Mouse (Mus musculus): ENCODE results near the gene Slc38a3. TPM values are rescaled to one million over a fixed set of nuclear protein-coding genes. Genes with fewer than 3 reads are reported as not detected.
A peak's percentile ranks its signal among the peaks of the same experiment; 100 is the strongest.

Gene Slc38a3
- polyA plus RNA-seq, 1 experiment from 2014 or later: 2.9 TPM

DNA sequence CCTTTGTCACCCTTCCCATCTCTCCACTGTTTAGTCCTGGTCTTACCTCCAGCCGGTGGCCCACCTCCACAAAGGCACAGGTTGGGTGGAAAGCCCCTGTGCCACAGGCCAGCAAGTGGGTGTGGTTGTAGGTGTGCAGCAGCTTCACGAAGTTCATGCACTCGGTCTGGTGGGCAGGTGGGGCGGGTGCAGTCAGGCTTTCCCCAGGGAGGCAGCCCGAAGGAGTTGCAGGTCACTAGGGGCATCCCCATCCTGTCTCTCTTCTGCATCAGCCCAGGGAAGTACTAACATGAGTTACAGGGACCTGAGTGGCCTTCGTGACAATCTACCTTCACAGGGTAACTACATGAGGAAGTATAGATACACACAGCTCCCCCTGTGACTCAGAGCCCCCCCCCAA, 66.1 kb downstream of the Slc38a3 start:
- Histone ChIP-seq H3K9ac (no peak overlapping the region; the same call in 1 of the 2 replicates), H3K4me3 (no peak overlapping the region), H3K4me2 (no peak overlapping the region), H3K4me1 (replicated peaks) (peaks cover 49% of the 10 kb centered on the region), H3K27ac (ENCODE audit: poor library complexity, severe bottlenecking) (no peak overlapping the region), H3K36me3 (no peaks in the 10 kb centered on the region), H3K27me3 (replicated peaks) (peaks cover 45% of the 10 kb centered on the region), H3K9me3 (replicated peaks) (no peaks in the 10 kb centered on the region)
- 73% methylated on average over 6 of the region's 6 CpGs for WGBS
- ATAC-seq (ENCODE audit: insufficient number of reproducible peaks, low FRiP score): no peak

DNA sequence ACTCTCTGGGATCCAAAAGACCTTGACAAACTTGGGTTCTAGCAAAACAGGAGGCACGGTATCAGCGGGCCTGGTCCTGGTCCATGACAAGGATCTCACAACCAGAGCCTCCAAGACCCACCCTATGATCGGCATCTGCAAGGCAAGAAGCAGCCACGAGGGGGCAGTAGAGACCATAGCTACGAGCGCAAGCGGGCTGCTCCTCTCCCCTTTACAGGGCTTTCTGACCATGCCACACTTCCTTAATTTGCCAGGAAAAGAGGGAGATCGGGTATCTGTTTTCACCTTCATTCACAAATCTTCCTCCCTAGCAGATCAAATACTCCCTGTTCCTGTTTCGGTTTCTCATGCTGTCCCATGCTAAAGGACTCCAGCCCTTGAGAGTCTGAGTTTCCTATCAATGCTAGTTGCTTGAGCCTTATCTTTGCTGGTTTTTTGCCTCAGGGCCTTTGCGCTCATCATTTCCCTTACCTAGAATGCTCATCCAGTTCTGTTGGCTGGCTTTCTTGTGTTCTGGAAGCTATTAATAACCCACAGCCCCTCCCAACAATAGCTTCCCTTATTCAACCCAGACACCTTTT, 67.2 kb downstream of the Slc38a3 start:
- Histone ChIP-seq H3K4me1 (replicated peaks) (peaks cover 46% of the 10 kb centered on the region), H3K4me3 (no peak overlapping the region), H3K27me3 (replicated peaks) (peaks cover 45% of the 10 kb centered on the region), H3K4me2 (no peak overlapping the region), H3K9me3 (replicated peaks) (no peaks in the 10 kb centered on the region), H3K36me3 (no peaks in the 10 kb centered on the region), H3K9ac (no peak overlapping the region), H3K27ac (ENCODE audit: poor library complexity, severe bottlenecking) (no peak overlapping the region)
- WGBS: 6% methylated on average over 10 of the region's 10 CpGs
- peak; percentile 64; the same call in 1 of the 2 replicates for ATAC-seq (ENCODE audit: insufficient number of reproducible peaks, low FRiP score)

DNA sequence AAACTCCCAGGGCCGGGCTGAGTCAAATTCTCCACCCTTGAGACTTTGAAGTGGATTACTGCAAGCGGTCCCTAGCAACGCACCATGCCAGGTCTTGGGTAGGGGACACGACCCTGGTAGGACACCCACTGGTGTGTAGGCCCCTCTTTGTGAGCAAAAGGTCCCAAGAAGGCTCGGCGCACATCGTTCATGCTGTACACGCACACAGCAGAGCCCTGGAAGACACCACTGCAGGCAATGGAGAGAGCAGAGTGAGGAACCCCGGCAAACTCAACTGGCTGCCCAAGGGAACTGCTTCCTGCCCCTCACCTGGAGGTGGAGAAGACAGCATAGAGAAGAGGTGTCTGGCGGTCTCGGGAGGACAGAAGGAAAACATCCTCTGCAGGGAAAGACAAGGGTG, 68.1 kb downstream of the Slc38a3 start:
- Histone ChIP-seq H3K4me3 (no peak overlapping the region), H3K27ac (ENCODE audit: poor library complexity, severe bottlenecking) (no peak overlapping the region), H3K9ac (no peak overlapping the region), H3K4me1 (replicated peaks) (peaks cover 45% of the 10 kb centered on the region), H3K36me3 (no peaks in the 10 kb centered on the region), H3K27me3 (replicated peaks) (peaks cover 45% of the 10 kb centered on the region), H3K9me3 (replicated peaks) (no peaks in the 10 kb centered on the region), H3K4me2 (no peak overlapping the region)
- WGBS: 84% methylated on average over 11 of the region's 11 CpGs
- no peak for ATAC-seq (ENCODE audit: insufficient number of reproducible peaks, low FRiP score)

DNA sequence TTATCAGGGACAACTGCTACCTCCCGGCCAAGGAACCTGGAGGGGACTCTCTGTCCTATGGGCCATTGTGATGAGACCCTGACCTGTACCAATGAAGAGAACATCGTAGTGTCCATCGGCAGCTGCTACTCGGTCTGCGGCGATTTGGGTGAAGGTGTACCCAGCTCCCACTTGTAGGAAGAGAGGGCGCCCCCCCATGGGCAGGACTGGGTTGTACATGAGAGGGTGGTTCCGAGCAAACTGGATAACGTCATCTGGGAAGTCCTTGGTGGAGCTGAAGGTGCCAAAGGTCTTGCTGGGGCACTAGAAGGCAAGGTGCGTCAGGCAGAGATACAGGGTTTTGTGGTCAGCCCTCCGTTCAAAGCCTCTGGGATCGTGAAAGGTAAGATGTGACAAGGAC, 68.6 kb downstream of the Slc38a3 start:
- no peak for ATAC-seq (ENCODE audit: insufficient number of reproducible peaks, low FRiP score)
- 78% methylated on average over 12 of the region's 12 CpGs for WGBS
- Histone ChIP-seq H3K4me1 (replicated peaks) (peaks cover 47% of the 10 kb centered on the region), H3K9me3 (replicated peaks) (no peaks in the 10 kb centered on the region), H3K27ac (ENCODE audit: poor library complexity, severe bottlenecking) (no peak overlapping the region), H3K36me3 (0 out of 2 replicates have a peak, but pooled peaks cover 3% of the 10 kb centered on the region), H3K9ac (no peak overlapping the region), H3K4me2 (no peak overlapping the region), H3K4me3 (no peak overlapping the region), H3K27me3 (replicated peaks) (peaks cover 45% of the 10 kb centered on the region)

Other genes with a start within 250 kb of the Slc38a3 start
- 37.5 and 41.2 TPM in 2 replicates for gene Tmem115, start 135.6 kb downstream of the Slc38a3 start, polyA plus RNA-seq (2016; fragmentation: Nextera tagmentation; extraction: Ambion mirVana)
- 16.6 and 18.4 TPM in 2 replicates for gene Cyb561d2, start 127.3 kb downstream of the Slc38a3 start, polyA plus RNA-seq (2016; fragmentation: Nextera tagmentation; extraction: Ambion mirVana)
- 24.4 and 25.1 TPM in 2 replicates for gene Nprl2, start 127.3 kb downstream of the Slc38a3 start, polyA plus RNA-seq (2016; fragmentation: Nextera tagmentation; extraction: Ambion mirVana)
- gene Zmynd10, start 122.2 kb downstream of the Slc38a3 start, polyA plus RNA-seq (2016; fragmentation: Nextera tagmentation; extraction: Ambion mirVana): 0.22 and 0.35 TPM in 2 replicates
- 48.2 and 49.0 TPM in 2 replicates for gene Rassf1, start 118.0 kb downstream of the Slc38a3 start, polyA plus RNA-seq (2016; fragmentation: Nextera tagmentation; extraction: Ambion mirVana)
- 60.1 and 61.4 TPM in 2 replicates for gene Tusc2, start 106.3 kb downstream of the Slc38a3 start, polyA plus RNA-seq (2016; fragmentation: Nextera tagmentation; extraction: Ambion mirVana)
- gene Hyal2, start 101.6 kb downstream of the Slc38a3 start, polyA plus RNA-seq (2016; fragmentation: Nextera tagmentation; extraction: Ambion mirVana): 103 and 106 TPM in 2 replicates
- 5.5 and 5.7 TPM in 2 replicates for gene Hyal1, start 92.6 kb downstream of the Slc38a3 start, polyA plus RNA-seq (2016; fragmentation: Nextera tagmentation; extraction: Ambion mirVana)
- gene Naa80, start 90.6 kb downstream of the Slc38a3 start, polyA plus RNA-seq (2016; fragmentation: Nextera tagmentation; extraction: Ambion mirVana): 10.2 and 12.6 TPM in 2 replicates
- gene Hyal3, start 88.7 kb downstream of the Slc38a3 start, polyA plus RNA-seq (2016; fragmentation: Nextera tagmentation; extraction: Ambion mirVana): 0.49 and 0.64 TPM in 2 replicates
- 34.0 and 35.5 TPM in 2 replicates for gene Ifrd2, start 81.9 kb downstream of the Slc38a3 start, polyA plus RNA-seq (2016; fragmentation: Nextera tagmentation; extraction: Ambion mirVana)
- 10.7 and 11.2 TPM in 2 replicates for gene Sema3b, start 60.3 kb downstream of the Slc38a3 start, polyA plus RNA-seq (2016; fragmentation: Nextera tagmentation; extraction: Ambion mirVana)
- 404 and 442 TPM in 2 replicates for gene Gnai2, start 34.2 kb downstream of the Slc38a3 start, polyA plus RNA-seq (2016; fragmentation: Nextera tagmentation; extraction: Ambion mirVana)
- gene Gnat1, start 10.2 kb upstream of the Slc38a3 start, polyA plus RNA-seq (2016; fragmentation: Nextera tagmentation; extraction: Ambion mirVana): 0.97 and 1.2 TPM in 2 replicates
- 8.1 and 8.4 TPM in 2 replicates for gene Sema3f, start 40.9 kb upstream of the Slc38a3 start, polyA plus RNA-seq (2016; fragmentation: Nextera tagmentation; extraction: Ambion mirVana)
- 127 and 137 TPM in 2 replicates for gene Rbm5, start 101.5 kb upstream of the Slc38a3 start, polyA plus RNA-seq (2016; fragmentation: Nextera tagmentation; extraction: Ambion mirVana)
- gene Rbm6, start 203.7 kb upstream of the Slc38a3 start, polyA plus RNA-seq (2016; fragmentation: Nextera tagmentation; extraction: Ambion mirVana): 56.4 and 61.8 TPM in 2 replicates
- gene Mon1a, start 218.6 kb upstream of the Slc38a3 start, polyA plus RNA-seq (2016; fragmentation: Nextera tagmentation; extraction: Ambion mirVana): 9.3 and 9.9 TPM in 2 replicates
- 4.5 and 5.2 TPM in 2 replicates for gene Mst1r, start 237.3 kb upstream of the Slc38a3 start, polyA plus RNA-seq (2016; fragmentation: Nextera tagmentation; extraction: Ambion mirVana)

All from heart, embryonic 12.5 days (tissue).